Mouse (Mus musculus) kidney, adult 11 months (tissue): ENCODE results near the gene Timp3.

Experiments
- DNase-seq: peaks from one replicate; pipeline ENCODE4 v3.0.0; 2022

The Timp3 gene

GRCm38 (mm10) chr10:86389357-86389756, 89.2 kb downstream of the Timp3 start:
- no peak for DNase-seq

GRCm38 (mm10) chr10:86389913-86390312, 89.7 kb downstream of the Timp3 start:
- no peak for DNase-seq

GRCm38 (mm10) chr10:86392399-86392798, 92.2 kb downstream of the Timp3 start:
- DNase-seq, result no peak

- DNase-seq, result no peak
Observed at GRCm38 (mm10) chr10:86397577-86398346, 97.6 kb downstream of the Timp3 start.

- DNase-seq, result peak; percentile 66
Observed at GRCm38 (mm10) chr10:86398347-86398720, 98.2 kb downstream of the Timp3 start.
